Comparison of ENCODE assay signal across 31 mouse cellular contexts in the genomic region with DNA sequence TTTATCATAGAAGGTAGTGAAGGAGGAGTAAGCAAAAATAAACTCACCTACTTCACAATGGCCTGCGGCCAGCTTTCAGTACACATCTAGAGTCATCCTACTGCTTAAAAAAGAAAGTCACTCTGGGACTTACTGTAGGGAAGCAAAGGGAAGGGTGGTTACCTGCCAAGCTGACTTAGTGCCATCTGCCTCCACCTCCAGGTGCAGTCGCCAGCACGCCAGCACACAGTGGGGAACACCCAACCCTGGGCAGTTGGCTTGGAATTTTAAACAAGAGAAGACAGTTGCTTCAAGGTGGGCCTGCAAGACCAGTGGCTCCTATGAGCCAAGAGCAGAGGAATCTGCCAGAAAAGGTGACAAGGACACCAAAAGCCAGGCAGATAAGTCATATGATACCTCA. TPM values are rescaled to one million over a fixed set of nuclear protein-coding genes. Genes with fewer than 3 reads are reported as not detected.
DNase-seq lines count a peak whose midpoint lies in the region; ATAC-seq lines count a peak whose summit lies in the region.
"Had no signal": no experiment of that assay in that cellular context is flagged by ENCODE, and none has a peak within 500 bp of the region (broad histone marks: within the 10 kb centered on the region; RNA-seq: fewer than 3 reads in every experiment).

No protein-coding gene starts in this region.

- H3K36me3 ChIP-seq in heart, embryonic 11.5 days (ENCODE audit: control insufficient read depth, insufficient read depth, low read length), result no peaks in the 10 kb centered on the region
- H3K36me3 ChIP-seq in midbrain, embryonic 13.5 days, result no peaks in the 10 kb centered on the region
- H3K36me3 ChIP-seq: heart, embryonic 12.5 days; hindbrain, embryonic 15.5 days; intestine, embryonic 15.5 days; limb, embryonic 12.5 days; neural tube, embryonic 15.5 days had no signal

- no peak overlapping the region for H3K9ac ChIP-seq in heart, embryonic 11.5 days (ENCODE audit: low read depth, low read length)
- H3K9ac ChIP-seq in midbrain, embryonic 13.5 days (replicated peaks), result no peak overlapping the region
- H3K9ac ChIP-seq: heart, embryonic 12.5 days; hindbrain, embryonic 15.5 days; intestine, embryonic 15.5 days; limb, embryonic 12.5 days; liver, postnatal 0 days; neural tube, embryonic 15.5 days had no signal

- no peak overlapping the region for H3K27ac ChIP-seq in heart, embryonic 11.5 days (ENCODE audit: low read depth, low read length)
- no peak overlapping the region for H3K27ac ChIP-seq in midbrain, embryonic 13.5 days
- H3K27ac ChIP-seq: hindbrain, embryonic 15.5 days; intestine, embryonic 15.5 days; layer of hippocampus, adult 2 months; limb, embryonic 12.5 days; neural tube, embryonic 15.5 days had no signal

- H3K4me1 ChIP-seq in heart, embryonic 11.5 days (ENCODE audit: control insufficient read depth, insufficient read depth, low read length), result peaks cover 17% of the 10 kb centered on the region
- 0 out of 2 replicates have a peak, but pooled peaks cover 8% of the 10 kb centered on the region for H3K4me1 ChIP-seq in midbrain, embryonic 13.5 days (replicated peaks)
- H3K4me1 ChIP-seq: intestine, embryonic 15.5 days; limb, embryonic 12.5 days had no signal

- 85% methylated on average over 3 of the region's 3 CpGs for WGBS in heart, embryonic 11.5 days (ENCODE audit: insufficient replicate concordance)
- 98% methylated on average over 3 of the region's 3 CpGs for WGBS in midbrain, embryonic 13.5 days

- H3K27me3 ChIP-seq in heart, embryonic 11.5 days (ENCODE audit: control insufficient read depth, insufficient read depth, low read length), result no peaks in the 10 kb centered on the region
- no peaks in the 10 kb centered on the region for H3K27me3 ChIP-seq in midbrain, embryonic 13.5 days
- H3K27me3 ChIP-seq: heart, embryonic 12.5 days; hindbrain, embryonic 15.5 days; intestine, embryonic 15.5 days; limb, embryonic 12.5 days; neural tube, embryonic 15.5 days had no signal

- ATAC-seq in heart, embryonic 11.5 days (replicated peaks; ENCODE audit: insufficient number of reproducible peaks, low FRiP score, low TSS enrichment), result no peak
- no peak for ATAC-seq in midbrain, embryonic 13.5 days
- ATAC-seq: forebrain, embryonic 14.5 days; intestine, embryonic 15.5 days; liver, postnatal 0 days had no signal

- H3K9me3 ChIP-seq in heart, embryonic 11.5 days (replicated peaks; ENCODE audit: control insufficient read depth, low read length), result no peaks in the 10 kb centered on the region
- no peaks in the 10 kb centered on the region for H3K9me3 ChIP-seq in midbrain, embryonic 13.5 days
- H3K9me3 ChIP-seq: heart, embryonic 12.5 days; hindbrain, embryonic 15.5 days; intestine, embryonic 15.5 days; limb, embryonic 12.5 days; neural tube, embryonic 15.5 days had no signal

- H3K4me2 ChIP-seq in heart, embryonic 11.5 days, result no peak overlapping the region
- no peak overlapping the region for H3K4me2 ChIP-seq in midbrain, embryonic 13.5 days (replicated peaks)
- H3K4me2 ChIP-seq: heart, embryonic 12.5 days; hindbrain, embryonic 15.5 days; intestine, embryonic 15.5 days; limb, embryonic 12.5 days; liver, embryonic 11.5 days; midbrain, embryonic 11.5 days; neural tube, embryonic 15.5 days had no signal

- peak; percentile 87 for DNase-seq in heart, adult 11 months
- DNase-seq in layer of hippocampus, adult 11-12 months (ENCODE audit: low spot score), result peak; percentile 29
- no peak for DNase-seq in layer of hippocampus, postnatal 25 days (ENCODE audit: extremely low spot score in 1 of 2, low spot score in 1 of 2)
- DNase-seq in cerebellum, adult 9-11 months, result peak; percentile 91
- DNase-seq in yolk sac, embryonic 10.5 days (ENCODE audit: low spot score), result no peak
- DNase-seq: adrenal gland, postnatal 10 days; gastrocnemius, postnatal 10 days; kidney, adult 9 months; kidney, postnatal 14 days; layer of hippocampus, postnatal 36 days; liver, postnatal 0 days; lung, postnatal 10 days; right cerebral cortex, adult 18-20 months; right cerebral cortex, postnatal 4 days; thymus, adult 18-20 months; thymus, postnatal 36 days had no signal

- H3K4me3 ChIP-seq in heart, embryonic 11.5 days (ENCODE audit: low read depth, low read length), result no peak overlapping the region
- H3K4me3 ChIP-seq in midbrain, embryonic 13.5 days (replicated peaks), result no peak overlapping the region
- H3K4me3 ChIP-seq: heart, embryonic 12.5 days; hindbrain, embryonic 15.5 days; intestine, embryonic 15.5 days; layer of hippocampus, adult 2 months; limb, embryonic 12.5 days; neural tube, embryonic 15.5 days had no signal

RNA-seq across cellular contexts. Expression of gene 1700086D15Rik, which starts 55.6 kb away (rescaled TPM):
- polyA plus RNA-seq in heart, embryonic 11.5 days (2014; fragmentation: Nextera tagmentation; extraction: Ambion mirVana), result 0.43 TPM in 1 of 2 replicates, not detected in the other
- total RNA-seq in layer of hippocampus, postnatal 25 days (2021), result 1 to 10 TPM; 1.7 to 4.2 TPM
- polyA plus RNA-seq in midbrain, embryonic 13.5 days (2015; fragmentation: Nextera tagmentation; extraction: Ambion mirVana), result 0.24 TPM in 1 of 2 replicates, not detected in the other
- total RNA-seq: hematopoietic stem cell, adult 5-6 weeks; megakaryocyte progenitor cell, adult 5-6 weeks had no signal
- polyA plus RNA-seq: embryonic facial prominence, embryonic 14.5 days; forebrain, embryonic 14.5 days; hindbrain, embryonic 15.5 days; intestine, embryonic 15.5 days; limb, embryonic 12.5 days; liver, embryonic 11.5 days; liver, postnatal 0 days; midbrain, embryonic 11.5 days; stomach, embryonic 14.5 days had no signal

RNA-seq across cellular contexts. Expression of gene Arhgap44, which starts 58.7 kb away (rescaled TPM):
- polyA plus RNA-seq in heart, embryonic 11.5 days (2014; fragmentation: Nextera tagmentation; extraction: Ambion mirVana), result 10.1 and 12.4 TPM in 2 replicates
- total RNA-seq in layer of hippocampus, postnatal 25 days (2021), result 100 to 1,000 TPM; 118 to 123 TPM
- 7.2 and 9.3 TPM in 2 replicates for polyA plus RNA-seq in midbrain, embryonic 13.5 days (2015; fragmentation: Nextera tagmentation; extraction: Ambion mirVana)
- total RNA-seq: hematopoietic stem cell, adult 5-6 weeks; megakaryocyte progenitor cell, adult 5-6 weeks had no signal

Comparison
In these comparisons a context has a peak if more than half of its experiments do, and no peak if none do; other contexts are left out.
1. DNase-seq: peak in heart, adult 11 months (single experiment), layer of hippocampus, adult 11-12 months (single experiment) and cerebellum, adult 9-11 months (single experiment); none in layer of hippocampus, postnatal 25 days (0 of 2) and yolk sac, embryonic 10.5 days (single experiment).